Mouse (Mus musculus): ENCODE results near the gene Scn5a.

Gene Scn5a

DNA sequence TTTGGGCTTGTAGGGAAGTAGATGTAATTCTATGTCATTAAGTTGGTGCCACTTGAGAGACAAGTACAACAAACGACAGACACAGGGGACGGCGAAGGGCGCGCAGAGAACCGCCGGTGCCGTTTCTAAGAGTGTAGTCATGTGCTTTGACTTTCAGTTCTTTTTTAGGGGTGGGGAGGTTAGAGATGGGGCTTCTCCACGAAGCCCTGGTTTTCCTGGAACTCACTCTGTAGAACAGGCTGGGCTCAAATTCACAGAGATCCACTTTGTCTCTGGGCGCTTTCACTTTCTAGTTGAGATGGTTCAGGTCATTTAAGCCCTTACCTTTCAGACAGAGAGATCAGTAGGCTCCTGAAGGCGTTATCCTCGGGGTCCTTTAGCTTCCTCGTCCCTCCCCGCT lies 122.8 kb downstream of the Scn5a start:
- no peak for DNase-seq

DNA sequence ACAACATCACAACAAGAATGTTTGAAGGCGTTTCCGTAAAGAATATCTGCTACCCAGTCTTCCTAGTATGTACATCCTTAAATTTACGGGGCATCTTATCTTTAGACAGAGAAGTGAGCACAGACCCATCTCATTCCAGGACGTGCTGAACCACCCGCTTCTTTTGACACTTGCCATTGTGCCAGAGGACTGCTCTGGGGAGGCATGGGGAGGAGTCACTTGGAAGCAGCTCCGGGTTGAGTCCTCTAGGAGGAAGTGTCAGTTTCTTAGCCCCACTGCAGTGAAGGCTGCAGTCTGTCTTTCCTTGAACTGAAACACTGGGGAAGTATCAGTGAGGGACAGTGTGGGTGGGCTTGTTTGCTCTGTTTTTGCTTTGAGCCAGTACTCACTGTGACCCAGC lies 133.1 kb downstream of the Scn5a start:
- no peak for DNase-seq

DNA sequence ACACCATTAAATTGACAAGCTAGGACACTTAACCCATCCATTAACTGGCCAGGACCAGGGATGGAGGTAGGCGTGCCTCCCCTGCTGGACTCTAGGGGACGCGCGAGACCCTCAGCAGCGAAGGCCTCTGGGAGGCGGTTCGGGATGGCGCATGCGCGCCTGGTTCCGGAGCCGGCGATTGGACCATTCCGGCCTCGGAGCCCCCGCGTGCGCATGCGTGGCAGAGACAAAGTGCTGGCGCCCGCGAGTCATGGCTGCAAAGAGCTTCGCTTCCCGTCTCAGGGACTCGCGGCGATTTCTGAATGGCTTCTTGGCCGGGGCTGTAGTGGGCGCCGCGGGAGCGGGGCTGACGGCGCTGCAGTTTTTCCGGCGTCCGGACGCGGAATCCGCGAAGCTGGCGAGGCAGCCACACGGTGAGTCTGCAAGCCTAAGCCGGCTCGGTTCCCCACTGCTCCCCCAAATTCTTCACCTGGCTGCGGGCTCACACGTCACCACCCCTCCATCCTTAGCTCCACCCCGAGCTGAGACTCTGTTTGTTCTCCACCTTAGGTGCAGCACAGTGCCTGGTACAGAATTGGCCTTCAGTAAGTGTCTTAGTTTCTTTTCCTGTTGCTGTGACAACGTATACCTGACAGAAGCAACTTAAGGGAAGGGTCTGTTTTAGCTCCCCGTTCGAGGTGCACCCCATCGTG lies 133.9 kb downstream of the Scn5a start, which contains the start of gene Exog:
Exog (plus strand) TSS at position 206 of the 692 bp plus-strand sequence.
- DNase-seq: peak; percentile 96 to 98

DNA sequence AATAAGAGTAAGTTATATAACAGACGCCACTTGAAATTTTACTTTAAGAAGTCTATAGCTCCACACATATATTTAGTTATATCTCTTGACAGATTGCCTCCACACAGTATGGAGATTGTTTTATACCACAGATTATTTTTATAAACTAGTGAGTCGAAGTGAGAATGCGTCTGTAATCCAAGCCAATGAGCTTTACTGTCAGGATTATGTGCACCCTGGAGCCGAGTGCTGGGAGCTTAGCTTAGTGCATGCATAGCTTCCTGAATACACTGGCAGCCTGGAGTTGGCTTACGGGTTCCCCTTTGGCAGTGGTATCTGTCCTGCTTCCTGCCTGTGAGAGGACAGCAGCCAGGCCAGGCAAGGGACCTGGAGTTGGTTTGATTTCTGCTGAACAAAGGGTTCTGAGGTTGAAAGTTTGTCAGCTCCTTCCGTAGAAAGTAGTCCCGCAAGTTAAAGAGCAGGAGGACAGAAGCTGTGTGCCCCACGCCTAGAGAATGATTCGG lies 140.3 kb downstream of the Scn5a start:
- no peak for DNase-seq

DNA sequence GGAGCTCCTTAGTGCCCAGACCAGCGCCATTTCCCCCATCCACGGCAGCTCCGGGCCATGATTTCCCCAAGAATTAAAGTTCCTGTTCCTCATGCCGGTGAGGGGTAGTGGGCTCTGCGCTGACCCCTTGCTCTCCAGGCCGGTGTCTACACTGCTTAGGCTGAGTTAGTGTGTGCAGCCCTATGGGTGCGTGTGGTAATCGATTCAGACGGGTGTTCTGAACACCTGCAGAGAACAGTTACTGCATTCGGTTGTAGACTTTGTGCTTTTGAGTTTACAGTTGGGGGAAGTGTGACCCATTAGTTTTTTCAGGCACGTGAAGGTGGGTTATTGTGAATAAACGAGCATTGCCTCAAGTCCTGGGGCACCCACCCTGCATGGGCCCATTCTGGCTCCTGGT lies 140.8 kb downstream of the Scn5a start:
- DNase-seq: no peak

DNA sequence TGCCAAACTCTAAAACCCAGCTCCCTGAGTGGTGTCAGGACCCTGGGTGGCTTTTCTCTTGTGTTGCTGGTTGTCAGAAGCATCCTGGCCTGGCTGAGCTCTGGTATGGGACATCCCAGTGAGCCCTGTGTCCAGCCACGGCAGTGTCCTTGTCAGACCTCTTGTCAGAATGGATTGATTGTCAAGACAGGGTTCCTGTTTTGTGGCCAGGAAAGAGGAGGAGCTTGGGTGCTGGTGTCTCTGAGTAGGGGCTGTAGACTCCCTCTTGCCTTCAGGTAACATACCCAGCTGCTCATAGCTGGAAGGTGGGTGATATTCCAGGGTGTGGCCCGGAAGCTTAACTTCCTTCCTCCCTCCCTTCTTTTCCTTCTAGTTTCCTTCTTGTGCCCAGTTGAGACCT lies 143.0 kb downstream of the Scn5a start:
- no peak for DNase-seq
